Mouse (Mus musculus): ENCODE data around the gene Nmnat2. TPM values are rescaled to one million over a fixed set of nuclear protein-coding genes. Genes with fewer than 3 reads are reported as not detected.

Nmnat2 gene
- polyA plus RNA-seq, 1 experiment from 2014 or later = 5.3 TPM

DNA sequence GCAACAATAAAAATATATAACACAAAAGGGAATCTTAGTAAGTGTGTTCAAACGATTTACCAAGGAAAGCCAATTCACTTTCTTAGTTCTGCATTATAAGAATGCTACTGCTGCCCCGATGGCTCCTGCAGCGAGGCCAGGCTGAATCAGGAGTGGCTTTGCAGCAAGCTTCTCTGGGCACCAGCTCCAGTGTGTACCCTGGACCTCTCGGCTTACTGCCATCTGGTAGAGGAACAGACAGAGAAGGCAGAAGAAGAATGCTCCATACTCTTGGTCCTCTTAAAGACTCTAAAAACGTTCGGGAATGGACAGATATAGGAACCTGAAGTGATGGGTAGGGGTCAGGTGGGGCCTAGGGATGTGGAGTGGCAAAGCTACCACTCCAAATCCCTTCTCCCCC is 53.0 kb downstream of the Nmnat2 start:
- H3K9me3 ChIP-seq (ENCODE audit: control insufficient read depth, low read length) = no peaks in the 10 kb centered on the region
- H3K9ac ChIP-seq (ENCODE audit: low read depth, low read length) = no peak overlapping the region
- no peaks in the 10 kb centered on the region for H3K4me1 ChIP-seq (ENCODE audit: control insufficient read depth, insufficient read depth, low read length)
- whole genome bisulfite sequencing = 89% methylated on average over 6 of the region's 6 CpGs
- H3K36me3 ChIP-seq (ENCODE audit: control insufficient read depth, insufficient read depth, low read length) = no peaks in the 10 kb centered on the region
- ATAC-seq (ENCODE audit: low read depth) (no peak), DNase-seq (ENCODE audit: low spot score) (no peak)
- no peak overlapping the region for H3K4me2 ChIP-seq (ENCODE audit: low read depth, low read length)
- H3K27ac ChIP-seq (replicated peaks; ENCODE audit: low read depth, low read length) = no peak overlapping the region
- H3K27me3 ChIP-seq (replicated peaks; ENCODE audit: control insufficient read depth, insufficient read depth, low read length) = no peaks in the 10 kb centered on the region
- no peak overlapping the region for H3K4me3 ChIP-seq (ENCODE audit: low read depth, low read length)

DNA sequence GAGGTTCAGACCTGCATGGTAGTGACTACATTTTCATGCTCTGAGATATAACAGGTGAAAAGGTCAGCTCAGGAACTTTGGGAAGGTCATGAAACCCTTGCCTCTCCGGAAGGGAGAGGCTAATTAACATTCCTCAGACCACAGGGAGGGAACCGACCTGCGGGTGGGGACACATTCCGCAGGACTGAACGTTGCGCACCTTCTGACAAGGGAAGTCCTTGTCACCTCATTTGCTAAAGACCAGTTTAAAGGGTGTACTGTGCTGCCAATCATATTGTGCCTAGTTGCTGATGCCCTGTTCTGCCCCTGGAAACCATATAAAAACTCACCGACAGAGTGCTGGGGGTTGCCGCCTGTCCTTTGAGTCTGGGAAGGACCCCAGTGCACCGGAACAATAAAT is 54.5 kb downstream of the Nmnat2 start:
- H3K36me3 ChIP-seq (ENCODE audit: control insufficient read depth, insufficient read depth, low read length) = no peaks in the 10 kb centered on the region
- DNase-seq (ENCODE audit: low spot score) (no peak), ATAC-seq (ENCODE audit: low read depth) (no peak)
- no peaks in the 10 kb centered on the region for H3K9me3 ChIP-seq (ENCODE audit: control insufficient read depth, low read length)
- H3K4me3 ChIP-seq (ENCODE audit: low read depth, low read length) = no peak overlapping the region
- H3K27me3 ChIP-seq (replicated peaks; ENCODE audit: control insufficient read depth, insufficient read depth, low read length) = no peaks in the 10 kb centered on the region
- H3K4me1 ChIP-seq (ENCODE audit: control insufficient read depth, insufficient read depth, low read length) = peaks cover 8% of the 10 kb centered on the region
- no peak overlapping the region for H3K9ac ChIP-seq (ENCODE audit: low read depth, low read length)
- no peak overlapping the region for H3K27ac ChIP-seq (replicated peaks; ENCODE audit: low read depth, low read length)
- WGBS = 44% methylated on average over 9 of the region's 9 CpGs
- H3K4me2 ChIP-seq (ENCODE audit: low read depth, low read length) = no peak overlapping the region

DNA sequence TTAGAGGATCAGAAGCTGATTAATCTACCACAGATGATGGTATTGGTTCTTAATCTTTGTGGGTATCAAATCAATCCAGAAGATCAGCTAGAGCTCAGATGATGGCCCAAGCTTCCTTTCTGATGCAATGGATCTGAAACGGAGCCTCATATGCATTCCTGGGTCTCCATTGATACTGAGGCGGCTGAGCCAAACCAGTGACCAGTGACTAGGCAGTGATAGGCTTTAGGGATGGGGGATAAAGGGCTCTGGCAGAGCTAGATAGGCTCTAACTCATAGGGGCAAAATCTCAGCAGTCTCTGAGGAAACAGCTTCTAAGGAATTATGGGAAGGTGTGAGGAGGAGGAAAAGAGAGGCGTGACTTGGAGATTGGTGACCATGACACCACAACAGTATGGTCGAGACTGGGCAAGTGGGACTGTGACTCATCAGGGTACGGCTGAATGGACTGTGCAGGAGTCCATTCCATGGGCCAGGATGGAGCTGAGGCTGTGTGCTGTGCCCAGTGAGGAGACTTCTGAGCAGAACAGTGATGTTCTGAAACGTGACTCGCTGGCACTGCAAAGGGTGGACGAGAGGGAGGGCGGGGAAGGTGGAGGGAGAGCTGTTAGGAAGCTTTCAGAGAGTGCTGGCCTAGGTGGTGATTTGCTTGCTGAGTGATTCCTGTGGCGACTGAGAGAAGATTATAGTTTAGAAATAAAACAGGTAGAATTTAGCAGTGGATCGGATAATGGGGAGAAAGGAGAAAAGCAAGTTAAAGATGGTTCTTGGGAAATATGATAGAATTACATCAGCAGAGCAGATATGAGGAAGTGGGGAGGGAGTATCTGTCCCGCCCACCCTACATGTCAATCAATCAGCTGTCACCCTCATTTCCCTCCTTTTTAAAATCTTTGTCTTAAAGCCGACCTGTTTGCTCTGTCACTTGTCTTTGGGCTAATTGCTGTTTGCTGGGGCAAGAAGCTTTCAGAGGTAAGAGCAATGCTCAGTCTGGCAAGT is 55.9 kb downstream of the Nmnat2 start:
- Histone ChIP-seq H3K27me3 (replicated peaks; ENCODE audit: control insufficient read depth, insufficient read depth, low read length) (no peaks in the 10 kb centered on the region), H3K27ac (replicated peaks; ENCODE audit: low read depth, low read length) (no peak overlapping the region), H3K36me3 (ENCODE audit: control insufficient read depth, insufficient read depth, low read length) (no peaks in the 10 kb centered on the region), H3K4me1 (ENCODE audit: control insufficient read depth, insufficient read depth, low read length) (peaks cover 19% of the 10 kb centered on the region), H3K4me2 (ENCODE audit: low read depth, low read length) (no peak overlapping the region), H3K9me3 (ENCODE audit: control insufficient read depth, low read length) (no peaks in the 10 kb centered on the region), H3K9ac (ENCODE audit: low read depth, low read length) (no peak overlapping the region), H3K4me3 (ENCODE audit: low read depth, low read length) (no peak overlapping the region)
- WGBS = 70% methylated on average over 13 of the region's 13 CpGs
- DNase-seq (ENCODE audit: low spot score) (no peak), ATAC-seq (ENCODE audit: low read depth) (no peak)

DNA sequence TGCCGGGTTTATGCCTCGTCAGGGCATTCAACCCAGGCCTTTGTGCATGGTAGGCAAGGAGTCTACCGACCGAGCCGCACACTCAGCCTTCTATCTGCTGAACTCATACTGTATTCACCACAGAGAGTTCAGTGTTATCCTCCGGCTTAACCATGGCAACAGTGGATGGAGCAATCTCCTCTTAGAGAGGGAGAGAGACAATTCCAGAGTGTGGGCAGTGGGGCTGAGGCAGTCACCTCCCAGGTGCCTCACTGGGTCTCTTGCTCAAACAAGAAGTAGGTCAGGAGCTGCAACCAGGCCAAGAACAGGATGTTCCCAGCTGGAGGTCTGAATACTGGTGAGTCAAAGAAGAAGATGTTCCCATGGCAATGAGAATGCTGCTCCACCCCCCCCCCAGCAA is 56.8 kb downstream of the Nmnat2 start:
- ATAC-seq (ENCODE audit: low read depth) = no peak
- H3K36me3 ChIP-seq (ENCODE audit: control insufficient read depth, insufficient read depth, low read length) = no peaks in the 10 kb centered on the region
- H3K4me1 ChIP-seq (ENCODE audit: control insufficient read depth, insufficient read depth, low read length) = peaks cover 23% of the 10 kb centered on the region
- no peak overlapping the region for H3K27ac ChIP-seq (replicated peaks; ENCODE audit: low read depth, low read length)
- DNase-seq (ENCODE audit: low spot score) = no peak
- H3K4me3 ChIP-seq (ENCODE audit: low read depth, low read length) = no peak overlapping the region
- H3K4me2 ChIP-seq (ENCODE audit: low read depth, low read length) = no peak overlapping the region
- no peaks in the 10 kb centered on the region for H3K27me3 ChIP-seq (replicated peaks; ENCODE audit: control insufficient read depth, insufficient read depth, low read length)
- WGBS = 86% methylated on average over 6 of the region's 6 CpGs
- no peaks in the 10 kb centered on the region for H3K9me3 ChIP-seq (ENCODE audit: control insufficient read depth, low read length)
- no peak overlapping the region for H3K9ac ChIP-seq (ENCODE audit: low read depth, low read length)

DNA sequence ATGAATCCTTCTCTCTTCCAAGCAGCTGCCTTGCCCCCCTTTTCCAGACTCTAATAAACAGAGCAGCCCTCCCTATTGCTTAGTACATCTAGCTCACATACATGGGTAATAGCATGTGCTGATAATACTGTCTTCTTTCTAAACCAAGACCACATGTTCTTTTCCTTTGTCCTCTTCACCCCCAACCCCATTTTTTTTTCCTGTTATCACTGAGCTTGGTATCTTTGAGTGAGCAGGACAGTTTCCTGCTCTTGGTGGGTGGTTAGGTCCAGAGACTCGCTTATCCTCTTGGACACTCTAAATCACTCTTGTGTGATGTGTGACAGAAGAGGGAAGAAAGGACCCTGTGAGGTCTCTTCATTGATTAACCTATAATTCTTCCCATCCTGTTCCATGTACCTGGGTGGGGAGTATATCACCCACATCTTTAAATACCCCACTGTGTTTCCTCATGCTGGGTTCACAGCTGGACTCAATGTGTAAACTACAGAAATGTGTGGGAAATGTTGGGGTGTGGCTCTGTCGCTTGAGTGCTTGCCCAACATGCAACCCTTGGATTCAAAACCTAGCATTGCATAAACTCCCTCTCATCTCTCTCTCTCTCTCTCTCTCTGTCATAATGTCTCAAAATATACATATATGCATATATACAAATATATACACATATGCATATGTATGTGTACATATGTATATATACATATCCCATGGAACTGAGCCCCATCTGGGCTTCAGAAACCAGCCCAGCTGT is 58.9 kb downstream of the Nmnat2 start:
- no peak overlapping the region for H3K9ac ChIP-seq (ENCODE audit: low read depth, low read length)
- H3K4me1 ChIP-seq (ENCODE audit: control insufficient read depth, insufficient read depth, low read length) = peaks cover 23% of the 10 kb centered on the region
- no peaks in the 10 kb centered on the region for H3K9me3 ChIP-seq (ENCODE audit: control insufficient read depth, low read length)
- peak overlapping the region; percentile 49; the same call in 1 of the 2 replicates for H3K27ac ChIP-seq (replicated peaks; ENCODE audit: low read depth, low read length)
- H3K27me3 ChIP-seq (replicated peaks; ENCODE audit: control insufficient read depth, insufficient read depth, low read length) = no peaks in the 10 kb centered on the region
- DNase-seq (ENCODE audit: low spot score) = no peak
- 70% methylated on average over 2 of the region's 2 CpGs for WGBS
- no peaks in the 10 kb centered on the region for H3K36me3 ChIP-seq (ENCODE audit: control insufficient read depth, insufficient read depth, low read length)
- no peak overlapping the region for H3K4me2 ChIP-seq (ENCODE audit: low read depth, low read length)
- no peak overlapping the region for H3K4me3 ChIP-seq (ENCODE audit: low read depth, low read length)
- no peak for ATAC-seq (ENCODE audit: low read depth)

DNA sequence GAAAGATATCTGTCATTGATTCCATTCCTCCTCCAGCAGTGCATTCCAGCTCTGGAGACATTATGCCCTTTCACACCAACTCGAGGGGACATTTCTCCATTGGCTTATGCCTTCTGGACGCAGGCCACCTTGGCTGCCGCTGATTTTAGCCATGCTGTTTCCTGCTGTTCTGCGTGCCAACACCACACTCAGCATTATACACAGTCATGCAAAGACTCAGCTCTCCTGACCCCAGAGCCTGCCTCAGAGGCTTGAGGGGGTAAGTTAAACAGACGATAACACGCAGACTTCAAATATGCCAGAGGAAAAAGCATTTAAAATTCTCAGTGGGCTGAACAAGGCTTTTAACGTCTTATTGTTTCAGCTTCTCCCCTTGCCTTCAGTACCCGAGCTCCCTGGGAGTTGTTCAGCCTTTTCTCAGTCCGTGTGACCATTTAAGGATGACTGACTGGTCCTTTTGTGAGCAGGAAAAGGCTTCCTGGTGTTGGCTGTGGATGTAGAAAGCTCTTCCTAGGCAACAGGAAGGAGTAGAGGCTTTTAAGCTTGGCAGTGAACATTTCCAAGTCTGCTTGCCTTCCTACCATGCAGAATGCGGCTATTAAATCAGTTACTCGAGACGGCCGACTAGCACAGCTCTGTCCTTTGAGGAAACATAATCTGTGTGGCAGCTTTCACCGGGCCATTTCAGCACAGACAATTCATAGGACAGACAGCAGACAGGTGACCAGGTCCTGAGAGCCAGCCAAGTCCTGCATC is 59.8 kb downstream of the Nmnat2 start:
- H3K4me1 ChIP-seq (ENCODE audit: control insufficient read depth, insufficient read depth, low read length) = peaks cover 23% of the 10 kb centered on the region
- H3K4me2 ChIP-seq (ENCODE audit: low read depth, low read length) = peak overlapping the region; percentile 23; the same call in 1 of the 2 replicates
- H3K4me3 ChIP-seq (ENCODE audit: low read depth, low read length) = no peak overlapping the region
- no peak overlapping the region for H3K9ac ChIP-seq (ENCODE audit: low read depth, low read length)
- H3K9me3 ChIP-seq (ENCODE audit: control insufficient read depth, low read length) = no peaks in the 10 kb centered on the region
- WGBS = 16% methylated on average over 14 of the region's 14 CpGs
- ATAC-seq (ENCODE audit: low read depth) = peak; percentile 75
- peak overlapping the region; percentile 49; the same call in 1 of the 2 replicates for H3K27ac ChIP-seq (replicated peaks; ENCODE audit: low read depth, low read length)
- H3K36me3 ChIP-seq (ENCODE audit: control insufficient read depth, insufficient read depth, low read length) = no peaks in the 10 kb centered on the region
- DNase-seq (ENCODE audit: low spot score) = peak; percentile 58
- H3K27me3 ChIP-seq (replicated peaks; ENCODE audit: control insufficient read depth, insufficient read depth, low read length) = no peaks in the 10 kb centered on the region

DNA sequence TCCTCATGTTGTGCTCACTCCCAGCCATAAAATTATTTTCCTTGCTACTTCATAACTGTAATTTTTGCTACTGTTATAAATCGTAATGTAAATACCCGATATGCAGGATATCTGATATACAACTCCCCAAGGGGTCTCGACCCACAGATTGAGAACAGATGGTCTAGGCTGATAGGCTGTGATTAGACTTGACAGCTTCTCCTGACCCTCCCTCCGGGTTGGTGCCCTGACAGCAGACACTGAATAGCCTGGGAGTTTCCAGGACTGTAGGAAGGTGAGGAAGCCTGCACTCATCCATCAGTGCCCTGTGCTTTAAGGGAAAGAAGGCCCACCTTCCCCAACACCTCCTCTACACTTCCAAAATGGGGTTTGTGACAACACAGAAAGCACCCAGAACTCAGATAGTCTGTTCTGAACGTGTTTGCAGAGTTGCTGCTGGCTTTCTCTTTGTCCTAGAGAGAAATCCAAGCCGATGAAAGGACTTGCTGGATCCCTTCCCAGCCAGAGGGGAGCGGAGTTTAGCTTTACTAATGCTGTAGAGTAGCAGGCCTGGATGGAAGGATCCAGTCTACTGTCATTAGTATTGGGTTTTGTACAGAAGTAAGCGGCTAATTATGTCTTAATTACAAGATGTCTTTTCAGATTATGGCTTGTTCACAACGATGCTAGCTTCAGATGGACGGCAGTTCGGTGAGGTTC is 61.8 kb downstream of the Nmnat2 start:
- H3K27me3 ChIP-seq (replicated peaks; ENCODE audit: control insufficient read depth, insufficient read depth, low read length) = no peaks in the 10 kb centered on the region
- H3K4me1 ChIP-seq (ENCODE audit: control insufficient read depth, insufficient read depth, low read length) = peaks cover 23% of the 10 kb centered on the region
- H3K9ac ChIP-seq (ENCODE audit: low read depth, low read length) = 0 out of 2 replicates have a peak overlapping the region, but pooled peaks have one; percentile 21
- 34% methylated on average over 11 of the region's 11 CpGs for WGBS
- H3K9me3 ChIP-seq (ENCODE audit: control insufficient read depth, low read length) = no peaks in the 10 kb centered on the region
- H3K27ac ChIP-seq (replicated peaks; ENCODE audit: low read depth, low read length) = no peak overlapping the region
- H3K4me3 ChIP-seq (ENCODE audit: low read depth, low read length) = no peak overlapping the region
- ATAC-seq (ENCODE audit: low read depth) (peak; percentile 41; the same call in 1 of the 2 replicates), DNase-seq (ENCODE audit: low spot score) (peak; percentile 76)
- H3K4me2 ChIP-seq (ENCODE audit: low read depth, low read length) = no peak overlapping the region
- no peaks in the 10 kb centered on the region for H3K36me3 ChIP-seq (ENCODE audit: control insufficient read depth, insufficient read depth, low read length)

DNA sequence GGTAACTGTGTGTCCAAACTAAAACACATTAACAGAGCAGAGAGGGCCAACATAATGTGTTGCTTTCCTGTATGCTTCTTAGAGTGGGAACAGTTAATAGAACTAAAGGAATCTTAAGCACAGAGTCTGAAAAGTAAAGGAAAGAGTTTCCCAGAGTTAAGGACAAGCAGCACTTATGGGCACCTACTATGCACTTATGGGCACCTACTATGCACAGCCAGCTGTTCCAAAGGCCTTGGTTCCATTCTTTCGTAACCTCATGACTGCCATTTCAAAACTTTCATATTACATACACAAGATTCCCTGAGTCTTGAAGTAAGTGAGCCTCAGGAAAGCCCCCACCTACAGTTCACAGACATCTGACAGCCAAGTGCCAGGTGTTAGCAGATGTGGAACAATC is 64.3 kb downstream of the Nmnat2 start:
- Histone ChIP-seq H3K27ac (replicated peaks; ENCODE audit: low read depth, low read length) (no peak overlapping the region), H3K36me3 (ENCODE audit: control insufficient read depth, insufficient read depth, low read length) (no peaks in the 10 kb centered on the region), H3K4me1 (ENCODE audit: control insufficient read depth, insufficient read depth, low read length) (peaks cover 17% of the 10 kb centered on the region), H3K27me3 (replicated peaks; ENCODE audit: control insufficient read depth, insufficient read depth, low read length) (no peaks in the 10 kb centered on the region), H3K4me2 (ENCODE audit: low read depth, low read length) (no peak overlapping the region), H3K4me3 (ENCODE audit: low read depth, low read length) (no peak overlapping the region), H3K9ac (ENCODE audit: low read depth, low read length) (no peak overlapping the region), H3K9me3 (ENCODE audit: control insufficient read depth, low read length) (no peaks in the 10 kb centered on the region)
- WGBS = 95% methylated on average over 1 of the region's 1 CpGs
- no peak for DNase-seq (ENCODE audit: low spot score)
- ATAC-seq (ENCODE audit: low read depth) = no peak

All from embryonic facial prominence, embryonic 14.5 days (tissue).